Mouse (Mus musculus): ENCODE results near the gene Mrpl17.

Gene Mrpl17

GRCm38 (mm10) chr7:105786506-105787284 lies 24.2 kb downstream of the Mrpl17 start:
- DNase-seq, result no peak

GRCm38 (mm10) chr7:105784556-105784955 lies 26.3 kb downstream of the Mrpl17 start:
- DNase-seq, result no peak

GRCm38 (mm10) chr7:105783861-105784260 lies 27.0 kb downstream of the Mrpl17 start:
- no peak for DNase-seq

- DNase-seq, result peak; percentile 51 to 54
Measured at GRCm38 (mm10) chr7:105778553-105779265, 32.2 kb downstream of the Mrpl17 start.

GRCm38 (mm10) chr7:105777797-105778552 lies 32.9 kb downstream of the Mrpl17 start:
- peak; percentile 43 to 58 for DNase-seq

GRCm38 (mm10) chr7:105777316-105777715 lies 33.6 kb downstream of the Mrpl17 start:
- no peak for DNase-seq

DNA sequence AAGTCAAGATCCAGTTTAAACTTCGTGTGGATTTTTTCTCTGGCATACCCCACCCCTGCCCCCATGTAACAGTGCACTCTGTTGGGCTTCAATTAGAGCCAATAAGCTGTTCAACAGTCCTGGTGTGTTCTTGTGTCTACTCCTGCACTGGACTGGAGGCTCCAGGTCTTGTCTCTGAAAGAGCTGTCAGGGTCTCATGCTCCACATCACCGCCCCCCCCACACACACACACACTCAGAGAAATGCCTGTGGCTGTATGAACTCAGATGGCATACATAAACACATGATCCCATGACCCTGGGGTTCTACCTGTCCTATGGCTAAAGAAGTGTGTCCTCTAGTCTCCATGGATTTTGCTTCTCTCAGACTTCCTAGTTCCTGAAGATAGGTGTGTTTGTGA lies 34.9 kb downstream of the Mrpl17 start:
- no peak for DNase-seq

- DNase-seq, result no peak
Measured at GRCm38 (mm10) chr7:105774661-105775060, 36.2 kb downstream of the Mrpl17 start.

GRCm38 (mm10) chr7:105773041-105773440 lies 37.9 kb downstream of the Mrpl17 start:
- no peak for DNase-seq

DNA sequence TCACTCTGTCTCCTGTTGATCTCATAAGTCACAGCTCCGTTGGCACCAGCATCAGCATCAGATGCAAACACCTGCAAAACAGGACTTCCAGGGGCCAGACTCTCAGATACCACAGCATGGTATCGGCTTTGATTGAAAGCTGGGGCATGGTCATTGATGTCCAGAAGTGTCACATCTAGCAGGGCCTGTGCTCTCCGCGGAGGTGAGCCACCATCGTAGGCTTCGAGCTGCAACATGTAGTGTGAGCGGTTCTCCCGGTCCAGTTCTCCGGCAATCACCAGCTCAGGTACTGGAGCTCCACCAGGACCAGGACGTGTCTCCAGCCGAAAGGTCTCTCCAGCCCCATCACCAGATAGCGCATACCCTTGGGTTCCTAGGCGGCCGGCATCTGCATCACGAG lies 38.6 kb downstream of the Mrpl17 start:
- DNase-seq, result no peak

GRCm38 (mm10) chr7:105769959-105770358 lies 40.9 kb downstream of the Mrpl17 start:
- DNase-seq, result peak in 1 of 2 experiments; percentile 23

DNA sequence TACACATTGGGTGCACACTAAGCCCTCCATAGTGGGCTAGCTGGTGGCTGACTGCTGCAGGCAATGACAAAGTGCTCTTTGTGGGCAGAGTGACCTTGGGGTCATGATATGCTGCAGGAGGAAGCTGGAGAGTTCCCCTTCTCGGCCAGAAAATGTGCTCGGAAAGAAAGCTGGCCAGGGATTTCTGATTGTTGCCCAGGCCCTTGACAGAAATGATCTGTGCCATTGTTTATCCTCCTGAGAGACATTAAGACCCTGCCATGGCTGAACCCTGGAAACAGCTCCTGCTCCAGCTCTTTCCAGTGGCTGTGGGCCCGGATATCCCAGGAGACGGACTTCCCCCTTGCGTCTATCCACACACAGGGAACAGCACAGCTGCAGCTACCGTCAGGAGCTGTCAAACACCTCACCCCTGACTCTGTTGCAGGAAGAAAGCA lies 43.2 kb downstream of the Mrpl17 start:
- peak in 1 of 2 experiments; percentile 23 for DNase-seq

DNA sequence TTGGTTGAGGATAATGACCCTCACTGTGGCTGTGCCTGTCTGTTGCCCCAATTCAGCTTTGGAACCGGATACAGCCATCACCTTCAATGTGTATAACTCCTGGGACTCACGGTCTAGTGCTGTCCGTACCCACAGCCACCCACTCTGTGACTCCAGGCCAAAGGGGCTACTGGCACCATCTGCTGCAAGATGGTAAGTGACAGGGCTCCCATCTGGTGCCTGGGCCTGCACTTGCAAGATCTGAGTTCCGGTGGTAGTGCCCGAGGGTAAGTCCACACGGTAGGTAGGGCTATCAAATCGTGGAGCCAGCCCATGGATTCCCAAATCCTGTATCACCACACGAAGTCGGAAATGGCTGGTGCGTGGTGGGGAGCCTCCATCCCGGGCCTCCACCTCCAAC lies 46.6 kb downstream of the Mrpl17 start:
- DNase-seq, result no peak

DNA sequence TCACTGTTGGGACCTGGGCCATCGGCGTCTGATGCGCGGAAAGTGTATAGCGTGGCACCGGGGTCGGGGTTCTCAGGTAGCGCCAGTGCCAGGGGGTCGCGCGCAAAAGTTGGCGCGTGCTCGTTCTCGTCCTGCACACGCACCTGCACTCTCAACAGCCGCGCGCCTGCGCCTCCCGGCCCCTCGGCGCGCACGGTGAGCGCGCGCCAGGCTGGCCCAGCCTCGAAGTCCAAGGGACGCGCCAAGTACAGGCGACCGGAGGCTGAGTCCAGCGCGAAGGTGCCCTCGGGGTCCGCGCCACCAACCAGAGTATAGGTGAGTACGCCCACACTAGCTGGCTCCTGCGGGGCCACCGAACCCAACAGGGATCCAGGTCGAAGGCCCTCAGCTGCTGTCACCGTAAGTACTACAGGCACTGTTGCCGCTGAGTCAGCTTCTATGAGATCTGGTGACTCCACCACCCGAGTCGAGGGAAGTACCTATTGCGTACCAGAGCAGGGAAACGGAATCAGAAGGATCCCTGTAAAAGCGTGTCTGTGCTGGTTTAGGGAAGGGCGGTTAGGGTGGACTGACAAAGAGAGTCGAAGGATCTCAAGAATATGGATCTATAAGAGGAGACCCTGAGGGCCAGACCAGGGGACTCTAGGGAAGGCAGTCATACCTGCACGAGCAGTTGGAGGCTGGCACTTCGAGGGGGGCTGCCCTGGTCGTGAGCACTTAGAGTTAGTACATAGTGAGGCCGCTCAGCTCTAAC lies 48.2 kb downstream of the Mrpl17 start:
- no peak for DNase-seq

GRCm38 (mm10) chr7:105761813-105762484 lies 49.0 kb downstream of the Mrpl17 start:
- DNase-seq, result no peak

DNA sequence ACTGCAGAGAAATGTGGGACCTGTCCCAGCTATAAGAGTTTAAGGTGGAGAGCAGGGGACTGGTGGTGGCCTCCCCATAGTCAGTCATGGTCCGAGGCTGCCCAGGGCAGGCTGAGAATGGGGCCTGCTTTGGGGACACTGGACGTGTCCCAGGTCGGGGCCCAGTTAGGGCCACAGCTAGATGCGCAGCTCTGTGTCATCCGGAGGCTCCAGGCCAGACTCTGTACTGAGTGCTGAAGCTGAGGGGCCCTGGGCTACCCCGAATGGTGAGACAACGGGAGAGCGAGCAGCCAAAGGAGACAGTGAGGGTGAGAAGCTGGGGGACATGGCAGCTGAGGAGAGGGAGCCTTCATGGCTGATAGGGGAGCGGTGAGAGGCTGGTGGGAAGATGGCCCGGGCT lies 57.6 kb downstream of the Mrpl17 start:
- no peak for DNase-seq

Measured in lung, adult 18-20 months (tissue).